ENCODE assay signal across 24 mouse cellular contexts in genomic region chr3:35725096-35725495, GRCm38 (mm10). TPM values are rescaled to one million over a fixed set of nuclear protein-coding genes. Genes with fewer than 3 reads are reported as not detected.
DNase-seq lines count a peak whose midpoint lies in the region; ATAC-seq and TF ChIP-seq lines count a peak whose summit lies in the region.
"Had no signal": no experiment of that assay in that cellular context is flagged by ENCODE, and none has a peak within 500 bp of the region (broad histone marks: within the 10 kb centered on the region; RNA-seq: fewer than 3 reads in every experiment).

No protein-coding gene starts in this region.

- H3K4me1 ChIP-seq in limb, embryonic 11.5 days (ENCODE audit: control insufficient read depth, insufficient read depth, low read length) = no peaks in the 10 kb centered on the region
- no peaks in the 10 kb centered on the region for H3K4me1 ChIP-seq in limb, embryonic 10.5 days
- H3K4me1 ChIP-seq in ES-Bruce4 (ENCODE audit: control insufficient read depth, insufficient read depth, low read length) (peaks cover 2% of the 10 kb centered on the region), ES-E14 (ENCODE audit: control insufficient read depth in 2 of 2, insufficient read depth in 2 of 2, low read length in 2 of 2, poor library complexity in 1 of 2) (peaks cover 24 to 30% of the 10 kb centered on the region in 2 experiments)
- H3K4me1 ChIP-seq in liver, embryonic 11.5 days (replicated peaks; ENCODE audit: control insufficient read depth, insufficient read depth, low read length) = no peaks in the 10 kb centered on the region
- H3K4me1 ChIP-seq: embryonic facial prominence, embryonic 12.5 days; forebrain, embryonic 13.5 days; forebrain, embryonic 15.5 days had no signal

- TF ChIP-seq EP300 in ES-Bruce4 (IDR thresholded peaks at IDR 0.05; ENCODE audit: insufficient read depth, low read depth, low read length) = no peak

- no peaks in the 10 kb centered on the region for H3K27me3 ChIP-seq in limb, embryonic 11.5 days (ENCODE audit: control insufficient read depth, insufficient read depth, low read length)
- no peaks in the 10 kb centered on the region for H3K27me3 ChIP-seq in limb, embryonic 10.5 days (ENCODE audit: low read depth, poor library complexity, severe bottlenecking)
- no peaks in the 10 kb centered on the region for H3K27me3 ChIP-seq in ES-Bruce4 (ENCODE audit: control insufficient read depth, insufficient read depth, low read length, poor library complexity, severe bottlenecking)
- no peaks in the 10 kb centered on the region for H3K27me3 ChIP-seq in liver, embryonic 11.5 days (replicated peaks; ENCODE audit: control insufficient read depth, insufficient read depth, low read length)
- H3K27me3 ChIP-seq: embryonic facial prominence, embryonic 12.5 days; forebrain, embryonic 13.5 days; forebrain, embryonic 15.5 days had no signal

- intact Hi-C loops in left cerebral cortex, postnatal 4 days (cut with DNase I) = no loop called here

- H3K4me2 ChIP-seq in limb, embryonic 11.5 days (ENCODE audit: low read depth, severe bottlenecking) = no peak overlapping the region
- no peak overlapping the region for H3K4me2 ChIP-seq in liver, embryonic 11.5 days
- H3K4me2 ChIP-seq: embryonic facial prominence, embryonic 12.5 days; forebrain, embryonic 13.5 days; forebrain, embryonic 15.5 days had no signal

- in situ Hi-C loops in ES-E14 (cut with MboI; ENCODE audit: low sequenced_read_pairs in 2 of 2, unreplicated experiment in 2 of 2) = no loop called here

- no peak overlapping the region for H3K9ac ChIP-seq in limb, embryonic 11.5 days (ENCODE audit: low read length)
- H3K9ac ChIP-seq in ES-Bruce4 (ENCODE audit: low read depth, poor library complexity, severe bottlenecking) = no peak overlapping the region
- H3K9ac ChIP-seq in ES-E14 (ENCODE audit: insufficient read depth, low read depth, low read length, poor library complexity, severe bottlenecking) = no peak overlapping the region
- no peak overlapping the region for H3K9ac ChIP-seq in liver, embryonic 11.5 days (ENCODE audit: low read depth, low read length)
- H3K9ac ChIP-seq: embryonic facial prominence, embryonic 12.5 days; forebrain, embryonic 13.5 days; forebrain, embryonic 15.5 days; forebrain, postnatal 0 days had no signal

- no peak overlapping the region for H3K4me3 ChIP-seq in limb, embryonic 11.5 days (ENCODE audit: low read depth, low read length)
- no peak overlapping the region for H3K4me3 ChIP-seq in limb, embryonic 10.5 days
- H3K4me3 ChIP-seq in ES-Bruce4 (ENCODE audit: low read depth, low read length) = no peak overlapping the region
- no peak overlapping the region for H3K4me3 ChIP-seq in ES-E14 (ENCODE audit: insufficient read depth in 1 of 2, low read depth in 1 of 2, low read length in 2 of 2, poor library complexity in 1 of 2, severe bottlenecking in 1 of 2)
- no peak overlapping the region for H3K4me3 ChIP-seq in liver, embryonic 11.5 days (ENCODE audit: low read depth, low read length)
- H3K4me3 ChIP-seq: embryonic facial prominence, embryonic 10.5 days; embryonic facial prominence, embryonic 12.5 days; forebrain, embryonic 13.5 days; forebrain, embryonic 15.5 days had no signal

- H3K36me3 ChIP-seq in limb, embryonic 11.5 days (ENCODE audit: control insufficient read depth, insufficient read depth, low read length) = no peaks in the 10 kb centered on the region
- H3K36me3 ChIP-seq in limb, embryonic 10.5 days = no peaks in the 10 kb centered on the region
- H3K36me3 ChIP-seq in ES-Bruce4 (ENCODE audit: control insufficient read depth, insufficient read depth, low read length, poor library complexity, severe bottlenecking) (no peaks in the 10 kb centered on the region), ES-E14 (ENCODE audit: control insufficient read depth, insufficient read depth, low read length, poor library complexity, severe bottlenecking) (no peaks in the 10 kb centered on the region)
- H3K36me3 ChIP-seq in liver, embryonic 11.5 days (ENCODE audit: control insufficient read depth, insufficient read depth, low read length) = no peaks in the 10 kb centered on the region
- H3K36me3 ChIP-seq: embryonic facial prominence, embryonic 10.5 days; embryonic facial prominence, embryonic 12.5 days; forebrain, embryonic 15.5 days had no signal

- H3K9me3 ChIP-seq in limb, embryonic 11.5 days (ENCODE audit: control insufficient read depth, low read length) = no peaks in the 10 kb centered on the region
- no peaks in the 10 kb centered on the region for H3K9me3 ChIP-seq in limb, embryonic 10.5 days (replicated peaks)
- no peaks in the 10 kb centered on the region for H3K9me3 ChIP-seq in ES-Bruce4 (replicated peaks; ENCODE audit: control insufficient read depth, insufficient read depth, low read length, poor library complexity, severe bottlenecking)
- H3K9me3 ChIP-seq in ES-E14 (ENCODE audit: control insufficient read depth, insufficient read depth, low read depth, low read length) = no peaks in the 10 kb centered on the region; the same call in 1 of the 2 replicates
- H3K9me3 ChIP-seq in liver, embryonic 11.5 days (ENCODE audit: control insufficient read depth, low read length) = no peaks in the 10 kb centered on the region
- H3K9me3 ChIP-seq: embryonic facial prominence, embryonic 10.5 days; embryonic facial prominence, embryonic 12.5 days; forebrain, embryonic 13.5 days; forebrain, embryonic 15.5 days had no signal

- no peak overlapping the region for H3K27ac ChIP-seq in limb, embryonic 11.5 days (replicated peaks; ENCODE audit: low read depth, low read length)
- H3K27ac ChIP-seq in limb, embryonic 10.5 days = no peak overlapping the region
- H3K27ac ChIP-seq in ES-Bruce4 (ENCODE audit: insufficient read depth, low read length) (peak overlapping the region; percentile 87), ES-E14 (ENCODE audit: insufficient read depth, low read depth, low read length, poor library complexity, severe bottlenecking) (peak overlapping the region; percentile 68)
- no peak overlapping the region for H3K27ac ChIP-seq in liver, embryonic 11.5 days (ENCODE audit: low read depth, low read length)
- H3K27ac ChIP-seq: embryonic facial prominence, embryonic 10.5 days; embryonic facial prominence, embryonic 12.5 days; forebrain, embryonic 13.5 days; forebrain, embryonic 15.5 days had no signal

- peak; percentile 51; the same call in 1 of the 2 replicates for ATAC-seq in limb, embryonic 11.5 days (ENCODE audit: insufficient number of reproducible peaks, low FRiP score, low TSS enrichment, low read depth)
- ATAC-seq in liver, embryonic 11.5 days (replicated peaks; ENCODE audit: low FRiP score) = no peak
- ATAC-seq: activated CD4-positive, CD25-positive, alpha-beta regulatory T cell, adult 4 months; forebrain, embryonic 13.5 days; forebrain, embryonic 15.5 days; forebrain, postnatal 0 days; Patski had no signal

- DNase-seq in limb, embryonic 11.5 days (ENCODE audit: low spot score) = no peak
- no peak for DNase-seq in limb, embryonic 10.5 days (ENCODE audit: low spot score)
- DNase-seq in ES-E14 (ENCODE audit: low read depth, low spot score) (no peak), ZHBTc4 (ENCODE audit: low read depth, low spot score) (peak; percentile 26)
- DNase-seq in left cerebral cortex, postnatal 4 days = no peak
- DNase-seq in liver, embryonic 11.5 days (ENCODE audit: low spot score) = no peak
- no peak for DNase-seq in layer of hippocampus, adult 9-10 months (ENCODE audit: low spot score)
- DNase-seq: adrenal gland, adult 8-10 months; adrenal gland, postnatal 14 days; adrenal gland, postnatal 36 days; B cell, adult 2 months; cerebellum, adult 11-12 months; cerebellum, adult 2 months; cerebellum, adult 9-10 months; cerebellum, postnatal 10 days; cerebellum, postnatal 25 days; forebrain, postnatal 0 days had no signal

- TF ChIP-seq POLR2A in ES-Bruce4 (IDR thresholded peaks at IDR 0.05; ENCODE audit: insufficient read depth, low read length) = no peak

- TF ChIP-seq CTCF in ES-Bruce4 (IDR thresholded peaks at IDR 0.05; ENCODE audit: low read depth, low read length) = no peak

- 42% methylated on average over 7 of the region's 7 CpGs for WGBS in limb, embryonic 11.5 days
- WGBS in limb, embryonic 10.5 days = 59% methylated on average over 7 of the region's 7 CpGs
- WGBS in liver, embryonic 11.5 days = 63% methylated on average over 7 of the region's 7 CpGs

TF ChIP-seq in ES-E14, 5 proteins besides CTCF, POLR2A, EP300 and RAD21:
- TF ChIP-seq CHD2 (IDR thresholded peaks at IDR 0.05; ENCODE audit: low read depth, low read length) (no peak), HCFC1 (IDR thresholded peaks at IDR 0.05; ENCODE audit: borderline replicate concordance, insufficient read depth, low read length) (no peak), MAFK (IDR thresholded peaks at IDR 0.05; ENCODE audit: insufficient read depth, low read depth, low read length) (no peak), ZNF384 (IDR thresholded peaks at IDR 0.05; ENCODE audit: low read depth, low read length) (no peak), ZC3H11A (IDR thresholded peaks at IDR 0.05; ENCODE audit: borderline replicate concordance, low read depth, low read length) (no peak)

RNA-seq across cellular contexts. Expression of gene Atp11b, which starts 28.8 kb away (rescaled TPM):
- polyA plus RNA-seq in limb, embryonic 11.5 days (2014; fragmentation: Nextera tagmentation; extraction: Ambion mirVana) = 25.8 and 29.9 TPM in 2 replicates
- 20.4 and 24.6 TPM in 2 replicates for polyA plus RNA-seq in limb, embryonic 10.5 days (2016; fragmentation: Nextera tagmentation; extraction: Ambion mirVana)
- polyA plus RNA-seq in ES-Bruce4 (2011; ENCODE audit: insufficient read depth, insufficient read length, low read depth, missing spikeins) = 76.6 and 82.5 TPM in 2 replicates
- 69.9 and 115 TPM in 2 replicates for total RNA-seq in ES-E14 (2012; rRNA removed)
- total RNA-seq in left cerebral cortex, postnatal 4 days (2021) = 100 to 1,000 TPM; 119 to 130 TPM
- 40.1 and 41.6 TPM in 2 replicates for polyA plus RNA-seq in liver, embryonic 11.5 days (2014; fragmentation: Nextera tagmentation; extraction: Ambion mirVana)

Comparison
In these comparisons a context has a peak if more than half of its experiments do, and no peak if none do; other contexts are left out.
1. H3K27ac ChIP-seq: peak in ES-Bruce4 (single experiment) and ES-E14 (single experiment); none in limb, embryonic 11.5 days (single experiment), limb, embryonic 10.5 days (single experiment) and liver, embryonic 11.5 days (single experiment).